Mouse (Mus musculus): Measurements from ENCODE around the gene Lag3. TPM values are rescaled to one million over a fixed set of nuclear protein-coding genes. Genes with fewer than 3 reads are reported as not detected.

Lag3 gene
- polyA plus RNA-seq, 1 experiment from 2014 or later = 2.3 TPM

DNA sequence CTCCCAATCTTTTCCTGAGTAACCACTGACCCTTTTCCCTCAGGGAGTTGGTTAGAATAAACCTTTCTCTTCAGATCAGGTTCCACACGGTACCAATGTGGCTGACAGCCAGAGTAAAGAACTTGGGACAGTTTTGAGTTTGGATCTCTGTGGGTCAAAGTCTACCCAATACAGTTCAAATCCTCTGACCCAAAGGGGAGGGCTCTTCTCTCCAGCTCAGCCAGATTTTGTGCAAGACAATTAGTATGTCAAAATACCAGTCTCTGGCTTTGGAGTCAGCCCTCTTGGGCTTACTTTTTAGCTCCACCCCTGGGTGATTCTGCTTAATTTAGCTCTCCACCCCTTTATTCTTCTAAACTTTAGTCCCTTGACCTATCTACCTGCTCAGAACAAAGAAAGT is 18.7 kb upstream of the Lag3 start:
- no peaks in the 10 kb centered on the region for H3K9me3 ChIP-seq (ENCODE audit: control insufficient read depth, low read length)
- ATAC-seq (replicated peaks; ENCODE audit: low FRiP score) = 0 out of 2 replicates have a peak, but pooled peaks have one; percentile 0
- 35% methylated on average over 1 of the region's 1 CpGs for WGBS
- no peak for DNase-seq (ENCODE audit: low spot score)
- H3K4me3 ChIP-seq (ENCODE audit: low read depth, low read length) = peak overlapping the region; percentile 95
- peak overlapping the region; percentile 92; the same call in 1 of the 2 replicates for H3K4me2 ChIP-seq (ENCODE audit: low read depth, low read length, severe bottlenecking)
- peaks cover 11% of the 10 kb centered on the region for H3K4me1 ChIP-seq (replicated peaks; ENCODE audit: control insufficient read depth, insufficient read depth, low read length)
- peak overlapping the region; percentile 86 for H3K27ac ChIP-seq (ENCODE audit: low read depth, low read length)
- peak overlapping the region; percentile 52; the same call in 1 of the 2 replicates for H3K9ac ChIP-seq (ENCODE audit: low read length)
- peaks cover 4% of the 10 kb centered on the region for H3K36me3 ChIP-seq (ENCODE audit: control insufficient read depth, insufficient read depth, low read length)
- H3K27me3 ChIP-seq (ENCODE audit: control insufficient read depth, insufficient read depth, low read length) = no peaks in the 10 kb centered on the region

DNA sequence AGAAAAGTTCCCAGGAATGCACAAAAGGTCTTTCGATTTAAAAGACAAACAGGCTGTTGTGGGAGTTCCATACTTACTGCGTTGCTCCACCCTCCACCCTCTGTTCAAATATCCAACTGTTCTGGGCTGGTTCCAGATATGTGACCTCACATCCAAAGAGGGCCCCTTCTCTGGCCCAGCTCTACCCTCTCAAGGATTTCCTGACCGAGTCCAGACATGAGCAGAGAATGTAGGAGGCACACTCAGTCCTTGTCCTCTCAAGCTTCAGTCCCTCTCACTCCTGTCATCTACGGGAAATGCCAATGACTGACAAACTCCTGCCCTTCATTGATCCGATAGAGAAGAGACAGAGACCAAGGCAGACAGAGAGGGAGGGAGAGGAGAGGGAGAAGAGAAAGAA is 14.4 kb upstream of the Lag3 start:
- Histone ChIP-seq H3K27ac (ENCODE audit: low read depth, low read length) (no peak overlapping the region), H3K9ac (ENCODE audit: low read length) (no peak overlapping the region)
- peak; percentile 44 for DNase-seq (ENCODE audit: low spot score)

GRCm38 (mm10) chr6:124925173-124925793 is 13.8 kb upstream of the Lag3 start:
- Histone ChIP-seq H3K27ac (ENCODE audit: low read depth, low read length) (no peak overlapping the region), H3K4me3 (ENCODE audit: low read depth, low read length) (no peak overlapping the region), H3K36me3 (ENCODE audit: control insufficient read depth, insufficient read depth, low read length) (no peaks in the 10 kb centered on the region), H3K27me3 (ENCODE audit: control insufficient read depth, insufficient read depth, low read length) (no peaks in the 10 kb centered on the region), H3K9ac (ENCODE audit: low read length) (no peak overlapping the region), H3K4me2 (ENCODE audit: low read depth, low read length, severe bottlenecking) (no peak overlapping the region), H3K4me1 (replicated peaks; ENCODE audit: control insufficient read depth, insufficient read depth, low read length) (peaks cover 13% of the 10 kb centered on the region), H3K9me3 (ENCODE audit: control insufficient read depth, low read length) (no peaks in the 10 kb centered on the region)
- DNase-seq (ENCODE audit: low spot score) (peak; percentile 38), ATAC-seq (replicated peaks; ENCODE audit: low FRiP score) (no peak)
- 39% methylated on average over 12 of the region's 12 CpGs for whole genome bisulfite sequencing

More for the DNA sequence above, 14.4 kb upstream of the Lag3 start:
- Histone ChIP-seq H3K36me3 (ENCODE audit: control insufficient read depth, insufficient read depth, low read length) (no peaks in the 10 kb centered on the region), H3K4me2 (ENCODE audit: low read depth, low read length, severe bottlenecking) (no peak overlapping the region), H3K4me3 (ENCODE audit: low read depth, low read length) (no peak overlapping the region), H3K4me1 (replicated peaks; ENCODE audit: control insufficient read depth, insufficient read depth, low read length) (peaks cover 10% of the 10 kb centered on the region; the same call in 1 of the 2 replicates), H3K27me3 (ENCODE audit: control insufficient read depth, insufficient read depth, low read length) (no peaks in the 10 kb centered on the region), H3K9me3 (ENCODE audit: control insufficient read depth, low read length) (no peaks in the 10 kb centered on the region)
- 61% methylated on average over 5 of the region's 5 CpGs for WGBS
- ATAC-seq (replicated peaks; ENCODE audit: low FRiP score) = no peak

DNA sequence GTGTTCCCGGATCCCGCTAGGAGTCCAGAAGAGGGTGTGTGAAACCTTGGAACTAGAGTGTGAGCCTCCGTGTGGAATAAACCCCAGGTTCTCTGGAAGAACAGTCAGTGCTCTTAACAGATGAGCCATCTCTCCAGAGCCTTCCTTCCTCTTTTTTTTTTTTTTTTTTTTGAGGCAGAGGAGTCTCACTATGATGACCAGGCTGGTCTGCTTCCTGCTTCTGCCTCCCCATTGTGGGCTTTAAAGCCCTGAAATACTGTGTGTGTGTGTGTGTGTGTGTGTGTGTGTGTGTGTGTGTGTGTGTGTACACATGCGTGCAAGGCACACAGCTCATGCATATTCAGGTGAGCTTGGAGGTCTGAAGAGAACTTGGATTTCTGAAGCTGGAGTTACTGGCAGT is 10.0 kb upstream of the Lag3 start:
- Histone ChIP-seq H3K4me1 (replicated peaks; ENCODE audit: control insufficient read depth, insufficient read depth, low read length) (peaks cover 19% of the 10 kb centered on the region), H3K36me3 (ENCODE audit: control insufficient read depth, insufficient read depth, low read length) (no peaks in the 10 kb centered on the region), H3K4me2 (ENCODE audit: low read depth, low read length, severe bottlenecking) (no peak overlapping the region), H3K27ac (ENCODE audit: low read depth, low read length) (peak overlapping the region; percentile 99; the same call in 1 of the 2 replicates), H3K27me3 (ENCODE audit: control insufficient read depth, insufficient read depth, low read length) (no peaks in the 10 kb centered on the region), H3K4me3 (ENCODE audit: low read depth, low read length) (no peak overlapping the region), H3K9ac (ENCODE audit: low read length) (no peak overlapping the region), H3K9me3 (ENCODE audit: control insufficient read depth, low read length) (no peaks in the 10 kb centered on the region)
- peak; percentile 44 for DNase-seq (ENCODE audit: low spot score)
- 74% methylated on average over 4 of the region's 4 CpGs for WGBS
- ATAC-seq (replicated peaks; ENCODE audit: low FRiP score) = no peak

- H3K4me3 ChIP-seq (ENCODE audit: low read depth, low read length) = peak overlapping the region; percentile 4; the same call in 1 of the 2 replicates
- WGBS = 26% methylated on average over 9 of the region's 9 CpGs
- ATAC-seq (replicated peaks; ENCODE audit: low FRiP score) (no peak), DNase-seq (ENCODE audit: low spot score) (peak; percentile 45)
- no peaks in the 10 kb centered on the region for H3K36me3 ChIP-seq (ENCODE audit: control insufficient read depth, insufficient read depth, low read length)
- peak overlapping the region; percentile 54 for H3K9ac ChIP-seq (ENCODE audit: low read length)
- peaks cover 22% of the 10 kb centered on the region for H3K4me1 ChIP-seq (replicated peaks; ENCODE audit: control insufficient read depth, insufficient read depth, low read length)
- H3K4me2 ChIP-seq (ENCODE audit: low read depth, low read length, severe bottlenecking) = peak overlapping the region; percentile 25; the same call in 1 of the 2 replicates
- H3K9me3 ChIP-seq (ENCODE audit: control insufficient read depth, low read length) = no peaks in the 10 kb centered on the region
- peak overlapping the region; percentile 99 for H3K27ac ChIP-seq (ENCODE audit: low read depth, low read length)
- H3K27me3 ChIP-seq (ENCODE audit: control insufficient read depth, insufficient read depth, low read length) = no peaks in the 10 kb centered on the region
These were observed 9.0 kb upstream of the Lag3 start for GRCm38 (mm10) chr6:124920318-124921085.

GRCm38 (mm10) chr6:124919695-124920317 is 8.3 kb upstream of the Lag3 start, which contains the start of gene Ptms:
Gene Ptms (minus strand): TSS chr6:124920103.
- peak; percentile 97 for DNase-seq (ENCODE audit: low spot score)
- under 1% methylated on average over 13 of the region's 13 CpGs for WGBS
- peak within 1 kb of the TSS; percentile 99 for H3K27ac ChIP-seq (ENCODE audit: low read depth, low read length)
- peak within 1 kb of the TSS; percentile 58 for H3K4me2 ChIP-seq (ENCODE audit: low read depth, low read length, severe bottlenecking)
- H3K4me1 ChIP-seq (replicated peaks; ENCODE audit: control insufficient read depth, insufficient read depth, low read length) = peaks cover 28% of the 10 kb centered on the region
- H3K27me3 ChIP-seq (ENCODE audit: control insufficient read depth, insufficient read depth, low read length) = no peaks in the 10 kb centered on the region
- H3K9ac ChIP-seq (ENCODE audit: low read length) = peak within 1 kb of the TSS; percentile 54
- peak within 1 kb of the TSS; percentile 4; the same call in 1 of the 2 replicates for H3K4me3 ChIP-seq (ENCODE audit: low read depth, low read length)
- ATAC-seq (replicated peaks; ENCODE audit: low FRiP score) = peak; percentile 87
- no peaks in the 10 kb centered on the region; the same call in 1 of the 2 replicates for H3K36me3 ChIP-seq (ENCODE audit: control insufficient read depth, insufficient read depth, low read length)
- H3K9me3 ChIP-seq (ENCODE audit: control insufficient read depth, low read length) = no peaks in the 10 kb centered on the region

DNA sequence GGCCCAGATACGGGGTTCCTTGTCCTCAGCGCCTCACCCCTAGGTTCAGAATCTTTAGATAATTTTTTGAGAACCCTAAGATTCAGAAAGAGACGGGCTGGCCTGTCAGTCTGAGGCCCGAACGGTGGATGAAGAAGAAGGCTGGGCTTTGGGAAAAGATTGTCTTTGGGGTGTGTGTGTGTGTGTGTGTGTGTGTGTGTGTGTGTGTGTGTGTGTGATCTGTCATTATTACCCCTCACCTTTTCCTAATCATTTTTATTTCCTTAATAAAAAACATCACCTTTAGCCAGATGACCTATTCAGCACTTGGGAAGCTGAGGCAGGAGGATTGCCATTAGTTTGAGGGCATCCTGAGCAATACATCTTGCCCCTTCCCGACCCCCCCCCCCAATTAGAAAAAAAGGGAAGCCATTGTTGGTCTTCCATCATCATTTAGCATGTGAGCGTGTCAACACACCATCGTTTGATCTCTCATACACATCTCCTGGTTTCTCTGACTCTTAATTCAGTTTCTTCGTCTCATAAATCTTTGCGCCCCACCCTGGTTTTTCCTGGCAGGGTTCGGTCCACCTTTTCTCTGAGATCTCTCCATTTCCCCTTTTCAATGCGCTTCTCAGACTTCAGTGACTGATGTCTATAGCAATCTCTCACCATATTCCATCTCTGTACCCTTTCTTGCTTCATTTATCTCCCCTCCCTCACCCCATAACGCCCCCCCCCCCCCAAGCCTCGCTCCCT is 7.6 kb upstream of the Lag3 start:
- ATAC-seq (replicated peaks; ENCODE audit: low FRiP score) (no peak), DNase-seq (ENCODE audit: low spot score) (no peak)
- H3K4me2 ChIP-seq (ENCODE audit: low read depth, low read length, severe bottlenecking) = peak overlapping the region; percentile 58

DNA sequence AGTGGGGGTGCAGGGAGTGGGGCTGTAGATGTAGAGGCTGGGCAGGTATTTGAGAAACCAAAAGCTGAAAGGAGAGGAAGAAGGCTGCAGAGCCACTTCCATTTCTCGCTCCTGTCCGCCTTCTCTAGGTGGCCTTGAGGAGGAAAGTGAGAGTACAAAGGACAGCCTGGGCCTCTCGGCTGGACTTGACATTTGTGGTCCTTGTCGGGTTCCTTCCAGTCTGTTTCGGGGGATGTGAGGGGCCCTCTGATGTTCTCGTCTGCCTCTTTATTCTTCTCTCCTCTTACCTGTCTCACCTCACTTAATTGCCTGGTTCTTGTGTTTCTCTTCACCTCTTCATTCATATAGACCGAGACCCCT is 6.8 kb upstream of the Lag3 start:
- H3K4me1 ChIP-seq (replicated peaks; ENCODE audit: control insufficient read depth, insufficient read depth, low read length) = peaks cover 32% of the 10 kb centered on the region
- no peaks in the 10 kb centered on the region for H3K9me3 ChIP-seq (ENCODE audit: control insufficient read depth, low read length)
- H3K27ac ChIP-seq (ENCODE audit: low read depth, low read length) = peak overlapping the region; percentile 99
- peak overlapping the region; percentile 96 for H3K4me3 ChIP-seq (ENCODE audit: low read depth, low read length)
- peaks cover 8% of the 10 kb centered on the region; the same call in 1 of the 2 replicates for H3K36me3 ChIP-seq (ENCODE audit: control insufficient read depth, insufficient read depth, low read length)
- no peak for DNase-seq (ENCODE audit: low spot score)
- H3K9ac ChIP-seq (ENCODE audit: low read length) = peak overlapping the region; percentile 98
- H3K4me2 ChIP-seq (ENCODE audit: low read depth, low read length, severe bottlenecking) = peak overlapping the region; percentile 58
- no peak for ATAC-seq (replicated peaks; ENCODE audit: low FRiP score)
- 6% methylated on average over 7 of the region's 7 CpGs for WGBS
- H3K27me3 ChIP-seq (ENCODE audit: control insufficient read depth, insufficient read depth, low read length) = no peaks in the 10 kb centered on the region

More for the DNA sequence above, 7.6 kb upstream of the Lag3 start:
- 16% methylated on average over 14 of the region's 14 CpGs for WGBS
- Histone ChIP-seq H3K9me3 (ENCODE audit: control insufficient read depth, low read length) (no peaks in the 10 kb centered on the region), H3K4me1 (replicated peaks; ENCODE audit: control insufficient read depth, insufficient read depth, low read length) (peaks cover 32% of the 10 kb centered on the region), H3K27me3 (ENCODE audit: control insufficient read depth, insufficient read depth, low read length) (no peaks in the 10 kb centered on the region), H3K4me3 (ENCODE audit: low read depth, low read length) (peak overlapping the region; percentile 96; the same call in 1 of the 2 replicates), H3K9ac (ENCODE audit: low read length) (peak overlapping the region; percentile 98), H3K27ac (ENCODE audit: low read depth, low read length) (peak overlapping the region; percentile 99), H3K36me3 (ENCODE audit: control insufficient read depth, insufficient read depth, low read length) (peaks cover 4% of the 10 kb centered on the region; the same call in 1 of the 2 replicates)
